Mouse (Mus musculus): ENCODE measurements around the gene Gm3476. TPM values are rescaled to one million over a fixed set of nuclear protein-coding genes. Genes with fewer than 3 reads are reported as not detected.
"Not testable (repeated sequence)": the region's sequence is repeated elsewhere in the genome, so short reads cannot be mapped to it uniquely, and the experiment has no call there.

Gm3476 gene
- total RNA-seq (2017), result not detected in 2 replicates

GRCm38 (mm10) chr14:6125707-6126106 is at the start of gene Gm3476:
Gm3476 (minus strand) TSS chr14:6125807.
- not testable (repeated sequence) for ATAC-seq (ENCODE audit: extremely low read depth, insufficient number of reproducible peaks, low FRiP score, poor library complexity, severe bottlenecking)

GRCm38 (mm10) chr14:6163538-6163937 is 37.9 kb upstream of the Gm3476 start:
- not testable (repeated sequence) for ATAC-seq (ENCODE audit: extremely low read depth, insufficient number of reproducible peaks, low FRiP score, poor library complexity, severe bottlenecking)

GRCm38 (mm10) chr14:6161085-6161484 is 35.5 kb upstream of the Gm3476 start:
- not testable (repeated sequence) for ATAC-seq (ENCODE audit: extremely low read depth, insufficient number of reproducible peaks, low FRiP score, poor library complexity, severe bottlenecking)

- not testable (repeated sequence) for ATAC-seq (ENCODE audit: extremely low read depth, insufficient number of reproducible peaks, low FRiP score, poor library complexity, severe bottlenecking)
These were observed 17.2 kb downstream of the Gm3476 start, which contains the start of gene Gm3468 for GRCm38 (mm10) chr14:6108272-6108925. Gm3468 (minus strand) TSS chr14:6108665.

- not testable (repeated sequence) for ATAC-seq (ENCODE audit: extremely low read depth, insufficient number of reproducible peaks, low FRiP score, poor library complexity, severe bottlenecking)
These were observed 18.1 kb downstream of the Gm3476 start for GRCm38 (mm10) chr14:6107500-6107899.

GRCm38 (mm10) chr14:6093842-6094241 is 31.8 kb downstream of the Gm3476 start, which contains the start of gene Gm8206:
Gm8206 (minus strand) TSS chr14:6093942.
- not testable (repeated sequence) for ATAC-seq (ENCODE audit: extremely low read depth, insufficient number of reproducible peaks, low FRiP score, poor library complexity, severe bottlenecking)

- ATAC-seq (ENCODE audit: extremely low read depth, insufficient number of reproducible peaks, low FRiP score, poor library complexity, severe bottlenecking), result not testable (repeated sequence)
These were observed 67.4 kb downstream of the Gm3476 start, which contains the start of gene Gm6337 for GRCm38 (mm10) chr14:6058167-6058566. Gm6337 (minus strand) TSS chr14:6058267.

Other genes with a start within 250 kb of the Gm3476 start
- gene Gm8237, start 245.4 kb downstream of the Gm3476 start, total RNA-seq (2017), result not detected in 2 replicates
- gene Gm3248, start 164.1 kb downstream of the Gm3476 start, total RNA-seq (2017), result not detected in 2 replicates
- not detected in 2 replicates for gene Gm3453, start 146.7 kb downstream of the Gm3476 start, total RNA-seq (2017)
- not detected in 2 replicates for gene Gm6337, start 67.5 kb downstream of the Gm3476 start, total RNA-seq (2017)
- gene Gm8206, start 31.9 kb downstream of the Gm3476 start, total RNA-seq (2017), result 1.6 TPM in 1 of 2 replicates, not detected in the other
- not detected in 2 replicates for gene Gm3468, start 17.1 kb downstream of the Gm3476 start, total RNA-seq (2017)
- not detected in 2 replicates for gene Gm21560, start 93.5 kb upstream of the Gm3476 start, total RNA-seq (2017)
- gene Gm3411, start 161.4 kb upstream of the Gm3476 start, total RNA-seq (2017), result 0.25 TPM in 1 of 2 replicates, not detected in the other
- not detected in 2 replicates for gene Gm21103, start 179.0 kb upstream of the Gm3476 start, total RNA-seq (2017)
- gene Gm3618, start 217.9 kb upstream of the Gm3476 start, total RNA-seq (2017), result not detected in 2 replicates

Measured in neutrophil, adult 5-6 weeks (primary cell).